Mouse (Mus musculus) cerebellum, adult 2 months (tissue): ENCODE measurements around the gene Crym.

Source experiments
- CTCF ChIP-seq: fragments of 200-500 bp; IDR thresholded peaks from 2 replicates; pipeline ENCODE4 v1.5.1; 2011; ENCODE audit warnings: low read depth, mild to moderate bottlenecking, control low read depth, low read length, moderate library complexity, borderline replicate concordance; ENCODE audit not compliant: insufficient read depth
- POLR2A ChIP-seq: fragments of 200-500 bp; IDR thresholded peaks from 2 replicates; pipeline ENCODE4 v1.6.1; 2011; ENCODE audit warnings: low read length, control low read depth, borderline replicate concordance; ENCODE audit not compliant: insufficient read depth

GRCm38 (mm10) chr7:120178935-120179334 is 23.0 kb downstream of the Crym start:
- TF ChIP-seq CTCF (no peak), POLR2A (no peak)
